Mouse (Mus musculus) liver, embryonic 14.5 days (tissue): ENCODE measurements around the gene Pygm. TPM values are rescaled to one million over a fixed set of nuclear protein-coding genes. Genes with fewer than 3 reads are reported as not detected.
A peak's percentile ranks its signal among the peaks of the same experiment; 100 is the strongest.

Experiments used
- ATAC-seq: fragments of 200-750 bp; cut with Nextera tagmentation; 2 replicates; pipeline ENCODE4 v1.8.0; 2017; ENCODE audit warnings: moderate number of reproducible peaks, mild to moderate bottlenecking, moderate library complexity; ENCODE audit not compliant: insufficient read depth
- DNase-seq, 3 experiments: peaks; one replicate each; pipeline ENCODE4 v3.0.0-alpha.2; 2012 to 2013; ENCODE audit warnings: low read depth in 3 of 3, low spot score in 3 of 3
- H3K27ac ChIP-seq: fragments of 300-500 bp; sonication (generic); 2 replicates; pipeline ENCODE4 v1.5.1; 2014; ENCODE audit warnings: moderate library complexity, mild to moderate bottlenecking, control low read depth, inconsistent platforms
- H3K27me3 ChIP-seq: fragments of 300-500 bp; sonication (generic); 2 replicates; pipeline ENCODE4 v1.6.1; 2014; ENCODE audit warnings: mild to moderate bottlenecking, low read length, moderate library complexity; ENCODE audit not compliant: control insufficient read depth, insufficient read depth
- H3K36me3 ChIP-seq: fragments of 300-500 bp; sonication (generic); replicated peaks from 2 replicates; pipeline ENCODE4 v1.6.1; 2014; ENCODE audit warnings: low read depth; ENCODE audit not compliant: control insufficient read depth, insufficient read depth
- H3K4me1 ChIP-seq, 2 experiments: fragments of 200-500 bp in 1 of 2; fragments of 300-500 bp in 1 of 2; sonication (generic) in 1 of 2; replicated peaks; 2 replicates each; pipeline ENCODE4 v1.6.1; 2012 to 2014; ENCODE audit warnings: antibody characterized with exemption in 1 of 2, inconsistent platforms in 1 of 2, low read length in 1 of 2; ENCODE audit not compliant: control insufficient read depth in 2 of 2, insufficient read depth in 2 of 2
- H3K4me2 ChIP-seq: fragments of 300-500 bp; sonication (generic); 2 replicates; pipeline ENCODE4 v1.6.1; 2014; ENCODE audit warnings: low read depth, mild to moderate bottlenecking, control low read depth, moderate library complexity
- H3K4me3 ChIP-seq, 2 experiments: fragments of 200-500 bp in 1 of 2; fragments of 300-500 bp in 1 of 2; sonication (generic) in 1 of 2; 2 replicates each; pipeline ENCODE4 v1.5.1; 2012 to 2014; ENCODE audit warnings: low read depth in 2 of 2, low read length in 2 of 2, mild to moderate bottlenecking in 2 of 2, control low read depth in 1 of 2, inconsistent platforms in 1 of 2, moderate library complexity in 1 of 2; ENCODE audit not compliant: insufficient read depth in 1 of 2
- H3K9ac ChIP-seq: fragments of 300-500 bp; sonication (generic); replicated peaks from 2 replicates; pipeline ENCODE4 v1.6.1; 2014; ENCODE audit warnings: mild to moderate bottlenecking, control low read depth, moderate library complexity
- H3K9me3 ChIP-seq: fragments of 300-500 bp; sonication (generic); 2 replicates; pipeline ENCODE4 v1.6.1; 2016; ENCODE audit warnings: low read length, mixed read lengths; ENCODE audit not compliant: control insufficient read depth
- CTCF ChIP-seq: IDR thresholded peaks from 2 replicates; pipeline ENCODE4 v1.5.1; 2016; ENCODE audit warnings: antibody characterized with exemption, low read depth, control low read depth
- EP300 ChIP-seq: IDR thresholded peaks from 2 replicates; pipeline ENCODE4 v1.6.1; 2016; ENCODE audit warnings: antibody characterized with exemption, low read depth
- WGBS: fragments of 180-500 bp; shearing (Covaris S2); extraction: QIAGEN DNeasy Blood & Tissue Kit; methylation state at CpG from one replicate; pipeline ENCODE4 v1.1.7; 2014; ENCODE audit not compliant: insufficient replicate concordance; 5-methylcytosine and 5-hydroxymethylcytosine counted together
- polyA plus RNA-seq, 2 experiments: library from polyadenylated mRNA; depleted of rRNA in 1 of 2; stranded (reverse) in 1 of 2; unstranded in 1 of 2; fragments of >200 nt; fragmentation: Nextera tagmentation in 1 of 2; extraction: Ambion mirVana in 1 of 2; gene quantifications; 2 replicates each; pipeline versions ENCODE4 v1.2.1 to v1.2.3; 2012 to 2014

The Pygm gene
- polyA plus RNA-seq, 2 experiments, result 1.2 TPM

GRCm38 (mm10) chr19:6384954-6385353, 755 bp downstream of the Pygm start:
- Histone ChIP-seq H3K4me1 (peaks cover 0 to 5% of the 10 kb centered on the region in 2 experiments; a peak in 2 of 4 replicates), H3K4me3 (no peak overlapping the region), H3K27ac (no peak overlapping the region), H3K36me3 (no peaks in the 10 kb centered on the region), H3K4me2 (no peak overlapping the region), H3K9me3 (no peaks in the 10 kb centered on the region), H3K27me3 (no peaks in the 10 kb centered on the region), H3K9ac (no peak overlapping the region)
- ATAC-seq, result no peak
- DNase-seq, result no peak
- no peak for TF ChIP-seq EP300
- no peak for TF ChIP-seq CTCF
- WGBS, result 65% methylated on average over 11 of the region's 11 CpGs

- Histone ChIP-seq H3K27ac (no peak overlapping the region), H3K36me3 (no peaks in the 10 kb centered on the region), H3K27me3 (no peaks in the 10 kb centered on the region), H3K9ac (no peak overlapping the region), H3K4me1 (peaks cover 0 to 5% of the 10 kb centered on the region in 2 experiments; a peak in 2 of 4 replicates), H3K9me3 (no peaks in the 10 kb centered on the region), H3K4me2 (no peak overlapping the region), H3K4me3 (no peak overlapping the region)
- ATAC-seq, result no peak
- WGBS, result 70% methylated on average over 5 of the region's 5 CpGs
- TF ChIP-seq CTCF, result no peak
- DNase-seq, result no peak
These were observed 1.2 kb downstream of the Pygm start for GRCm38 (mm10) chr19:6385419-6385818.

GRCm38 (mm10) chr19:6385821-6386220, 1.6 kb downstream of the Pygm start:
- Histone ChIP-seq H3K4me3 (no peak overlapping the region), H3K9ac (no peak overlapping the region), H3K36me3 (no peaks in the 10 kb centered on the region), H3K27ac (no peak overlapping the region), H3K9me3 (no peaks in the 10 kb centered on the region), H3K4me1 (peaks cover 0 to 5% of the 10 kb centered on the region in 2 experiments; a peak in 2 of 4 replicates), H3K27me3 (no peaks in the 10 kb centered on the region), H3K4me2 (no peak overlapping the region)
- WGBS, result 66% methylated on average over 7 of the region's 7 CpGs
- no peak for TF ChIP-seq EP300
- no peak for TF ChIP-seq CTCF
- ATAC-seq (no peak), DNase-seq (no peak)

- ATAC-seq (no peak), DNase-seq (no peak)
- Histone ChIP-seq H3K9ac (no peak overlapping the region), H3K4me1 (peaks cover 0 to 5% of the 10 kb centered on the region in 2 experiments; a peak in 2 of 4 replicates), H3K4me2 (no peak overlapping the region), H3K9me3 (no peaks in the 10 kb centered on the region), H3K27ac (no peak overlapping the region), H3K27me3 (no peaks in the 10 kb centered on the region), H3K36me3 (no peaks in the 10 kb centered on the region), H3K4me3 (no peak overlapping the region)
- TF ChIP-seq CTCF (no peak), EP300 (no peak)
- WGBS, result 57% methylated on average over 9 of the region's 9 CpGs
These were observed 2.0 kb downstream of the Pygm start for GRCm38 (mm10) chr19:6386234-6386633.

DNA sequence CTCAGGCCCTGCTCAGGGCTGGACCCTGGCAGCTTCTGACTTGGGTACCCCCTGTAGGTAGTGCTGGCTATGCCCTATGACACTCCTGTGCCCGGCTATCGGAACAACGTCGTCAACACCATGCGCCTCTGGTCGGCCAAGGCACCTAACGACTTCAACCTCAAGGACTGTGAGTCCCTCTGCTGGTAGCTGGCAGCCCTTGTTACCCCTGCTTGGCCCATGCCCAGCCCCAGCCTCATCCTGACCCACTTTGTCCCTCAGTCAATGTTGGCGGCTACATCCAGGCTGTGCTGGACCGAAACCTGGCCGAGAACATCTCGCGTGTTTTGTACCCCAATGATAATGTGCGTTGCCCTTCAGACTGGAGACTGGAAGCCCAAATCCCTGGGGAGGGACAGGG, 3.8 kb downstream of the Pygm start:
- H3K27ac ChIP-seq, result no peak overlapping the region
- ATAC-seq (no peak), DNase-seq (no peak)
- 77% methylated on average over 13 of the region's 13 CpGs for WGBS
- TF ChIP-seq CTCF (peak; percentile 24; the same call in 1 of the 2 replicates), EP300 (no peak)
- peaks cover 0 to 5% of the 10 kb centered on the region in 2 experiments; a peak in 2 of 4 replicates for H3K4me1 ChIP-seq
- no peaks in the 10 kb centered on the region for H3K36me3 ChIP-seq
- H3K9ac ChIP-seq, result no peak overlapping the region
- no peaks in the 10 kb centered on the region for H3K9me3 ChIP-seq
- H3K4me2 ChIP-seq, result no peak overlapping the region
- no peaks in the 10 kb centered on the region for H3K27me3 ChIP-seq
- H3K4me3 ChIP-seq, result no peak overlapping the region
